Mouse (Mus musculus) CH12.LX (cell line): ENCODE data around the gene Prn. TPM values are rescaled to one million over a fixed set of nuclear protein-coding genes. Genes with fewer than 3 reads are reported as not detected.

Experiments
- DNase-seq: peaks from one replicate; pipeline ENCODE4 v3.0.0-alpha.2; 2013; ENCODE audit errors: extremely low read depth
- H3K27ac ChIP-seq: 2 replicates; pipeline ENCODE4 v1.5.1; 2012; ENCODE audit warnings: low read depth, mild to moderate bottlenecking, control low read depth, moderate library complexity; ENCODE audit not compliant: insufficient read depth
- H3K27me3 ChIP-seq: replicated peaks from 2 replicates; pipeline ENCODE3; 2012; ENCODE audit warnings: inconsistent platforms
- H3K36me3 ChIP-seq, 2 experiments: replicated peaks in 1 of 2; 2 replicates each; pipeline versions ENCODE3 to v1.6.1; 2012; ENCODE audit warnings: inconsistent platforms in 1 of 2, low read length in 1 of 2, mild to moderate bottlenecking in 1 of 2, mixed read lengths in 1 of 2, moderate library complexity in 1 of 2; ENCODE audit not compliant: control insufficient read depth in 1 of 2, insufficient read depth in 1 of 2
- H3K4me1 ChIP-seq, 2 experiments: 2 replicates each; pipeline ENCODE4 v1.6.1; 2012; ENCODE audit warnings: inconsistent platforms in 1 of 2, moderate library complexity in 1 of 2; ENCODE audit not compliant: insufficient read depth in 2 of 2, control insufficient read depth in 1 of 2
- H3K4me2 ChIP-seq: 2 replicates; pipeline ENCODE4 v1.6.1; 2012; ENCODE audit warnings: low read depth, mild to moderate bottlenecking, control low read depth; ENCODE audit not compliant: poor library complexity, insufficient read depth, severe bottlenecking
- H3K4me3 ChIP-seq, 3 experiments: fragments of 150-350 bp in 1 of 3; sonication (generic) in 1 of 3; replicated peaks in 1 of 3; 2 replicates each; pipeline versions ENCODE3 to v1.5.1; 2011 to 2012; ENCODE audit warnings: low read depth in 2 of 3, low read length in 2 of 3, mild to moderate bottlenecking in 2 of 3, moderate library complexity in 2 of 3, control low read depth in 1 of 3, improper control_type of control experiment in 1 of 3, inconsistent platforms in 1 of 3, mixed read lengths in 1 of 3; ENCODE audit not compliant: poor library complexity in 1 of 3
- H3K79me2 ChIP-seq: replicated peaks from 2 replicates; pipeline ENCODE4 v1.6.1; 2012; ENCODE audit warnings: mild to moderate bottlenecking, moderate library complexity; ENCODE audit not compliant: control insufficient read depth, poor library complexity, insufficient read depth, severe bottlenecking; ENCODE audit errors: extremely low read depth
- H3K9ac ChIP-seq: 2 replicates; pipeline ENCODE4 v1.6.1; 2012; ENCODE audit warnings: low read depth, mild to moderate bottlenecking, control low read depth, moderate library complexity; ENCODE audit not compliant: insufficient read depth
- H3K9me3 ChIP-seq: replicated peaks from 2 replicates; pipeline ENCODE3; 2012; ENCODE audit warnings: low read length, inconsistent platforms, mixed read lengths
- BHLHE40 ChIP-seq: IDR thresholded peaks from 2 replicates; pipeline ENCODE4 v1.6.1; 2011; ENCODE audit warnings: mild to moderate bottlenecking, low read depth, low read length, improper control_type of control experiment
- CHD1 ChIP-seq: IDR thresholded peaks from 2 replicates; pipeline ENCODE4 v1.6.1; 2012; ENCODE audit warnings: low read depth, low read length, improper control_type of control experiment, inconsistent platforms
- CHD2 ChIP-seq: IDR thresholded peaks from 2 replicates; pipeline ENCODE4 v1.6.1; 2011; ENCODE audit warnings: low read length, improper control_type of control experiment
- E2F4 ChIP-seq: IDR thresholded peaks from 2 replicates; pipeline ENCODE4 v1.6.1; 2011; ENCODE audit warnings: low read depth, low read length, improper control_type of control experiment; ENCODE audit not compliant: insufficient replicate concordance
- ELF1 ChIP-seq: IDR thresholded peaks from 2 replicates; pipeline ENCODE4 v1.6.1; 2014; ENCODE audit warnings: low read depth, mild to moderate bottlenecking, inconsistent platforms, low read length, improper control_type of control experiment
- EP300 ChIP-seq: IDR thresholded peaks from 2 replicates; pipeline ENCODE4 v1.6.1; 2011; ENCODE audit warnings: low read length, improper control_type of control experiment
- ETS1 ChIP-seq: conservative IDR thresholded peaks from 2 replicates; pipeline ENCODE4 v1.6.1; 2012; ENCODE audit warnings: low read depth, mild to moderate bottlenecking, inconsistent platforms, low read length, improper control_type of control experiment, moderate library complexity
- GABPA ChIP-seq: IDR thresholded peaks from 2 replicates; pipeline ENCODE4 v1.6.1; 2012; ENCODE audit warnings: low read depth, low read length, improper control_type of control experiment, inconsistent platforms; ENCODE audit not compliant: insufficient replicate concordance
- HCFC1 ChIP-seq: IDR thresholded peaks from 2 replicates; pipeline ENCODE4 v1.6.1; 2012; ENCODE audit warnings: low read depth, mild to moderate bottlenecking, inconsistent platforms, low read length, improper control_type of control experiment
- IRF4 ChIP-seq: IDR thresholded peaks from 2 replicates; pipeline ENCODE4 v1.6.1; 2014; ENCODE audit warnings: low read depth, mild to moderate bottlenecking, inconsistent platforms, low read length, improper control_type of control experiment
- JUND ChIP-seq: conservative IDR thresholded peaks from 2 replicates; pipeline ENCODE4 v1.6.1; 2011; ENCODE audit warnings: low read depth, low read length, improper control_type of control experiment
- MAFK ChIP-seq: IDR thresholded peaks from 2 replicates; pipeline ENCODE4 v1.6.1; 2011; ENCODE audit warnings: low read length, improper control_type of control experiment; ENCODE audit not compliant: insufficient replicate concordance
- MXI1 ChIP-seq: IDR thresholded peaks from 2 replicates; pipeline ENCODE4 v1.6.1; 2011; ENCODE audit warnings: mild to moderate bottlenecking, low read depth, low read length, improper control_type of control experiment
- MYC ChIP-seq: IDR thresholded peaks from 2 replicates; pipeline ENCODE4 v1.6.1; 2011; ENCODE audit warnings: low read depth, mild to moderate bottlenecking, improper control_type of control experiment, low read length
- NELFE ChIP-seq: IDR thresholded peaks from 2 replicates; pipeline ENCODE4 v1.6.1; 2011; ENCODE audit warnings: low read depth, low read length, improper control_type of control experiment
- PAX5 ChIP-seq: IDR thresholded peaks from 2 replicates; pipeline ENCODE4 v1.6.1; 2012; ENCODE audit warnings: low read length, inconsistent platforms, mixed read lengths
- POLR2AphosphoS2 ChIP-seq: IDR thresholded peaks from 2 replicates; pipeline ENCODE4 v1.6.1; 2011; ENCODE audit warnings: low read depth, low read length, improper control_type of control experiment
- RAD21 ChIP-seq: IDR thresholded peaks from 2 replicates; pipeline ENCODE4 v1.6.1; 2011; ENCODE audit warnings: low read depth, mild to moderate bottlenecking, low read length, improper control_type of control experiment, moderate library complexity
- RCOR1 ChIP-seq: conservative IDR thresholded peaks from 2 replicates; pipeline ENCODE4 v1.6.1; 2012; ENCODE audit warnings: low read depth, mild to moderate bottlenecking, inconsistent platforms, low read length, improper control_type of control experiment
- SIN3A ChIP-seq: IDR thresholded peaks from 2 replicates; pipeline ENCODE4 v1.6.1; 2012; ENCODE audit warnings: low read length, improper control_type of control experiment, inconsistent platforms
- USF1 ChIP-seq: IDR thresholded peaks from 2 replicates; pipeline ENCODE4 v1.6.1; 2014; ENCODE audit warnings: low read depth, mild to moderate bottlenecking, inconsistent platforms, low read length, improper control_type of control experiment
- ZC3H11A ChIP-seq: IDR thresholded peaks from 2 replicates; pipeline ENCODE4 v1.6.1; 2012; ENCODE audit warnings: low read depth, mild to moderate bottlenecking, inconsistent platforms, low read length, improper control_type of control experiment
- dilution Hi-C: fragments of 300-500 bp; cut with MboI; formaldehyde crosslinking; loops from 2 replicates; pipeline ENCODE4 v1.14.3; 2020; ENCODE audit warnings: low sequenced_read_pairs; ENCODE audit not compliant: extremely low pct_unique_long_range_greater_than_20kb, extremely low pct_ligation_motif_present
- in situ Hi-C: fragments of 300-500 bp; cut with MboI; formaldehyde crosslinking; loops from 3 replicates; pipeline ENCODE4 v1.14.3; 2019; ENCODE audit warnings: low sequenced_read_pairs, low pct_ligation_motif_present, low pct_unique_long_range_greater_than_20kb, mixed read lengths
- polyA plus RNA-seq: library from polyadenylated mRNA; unstranded; fragments of >175 nt; gene quantifications from 2 replicates; pipeline ENCODE4 v1.2.1, GENCODE M21; 2012; ENCODE audit warnings: low read depth; ENCODE audit not compliant: insufficient read length
- total RNA-seq, 2 experiments: library from RNA; depleted of rRNA; stranded (reverse); fragments of 300-350 nt in 1 of 2; fragments of >200 nt in 1 of 2; gene quantifications; 2 replicates each; pipeline ENCODE4 v1.2.3; 2012 to 2014

The Prn gene
- total and polyA plus RNA-seq, 3 experiments, result not detected

DNA sequence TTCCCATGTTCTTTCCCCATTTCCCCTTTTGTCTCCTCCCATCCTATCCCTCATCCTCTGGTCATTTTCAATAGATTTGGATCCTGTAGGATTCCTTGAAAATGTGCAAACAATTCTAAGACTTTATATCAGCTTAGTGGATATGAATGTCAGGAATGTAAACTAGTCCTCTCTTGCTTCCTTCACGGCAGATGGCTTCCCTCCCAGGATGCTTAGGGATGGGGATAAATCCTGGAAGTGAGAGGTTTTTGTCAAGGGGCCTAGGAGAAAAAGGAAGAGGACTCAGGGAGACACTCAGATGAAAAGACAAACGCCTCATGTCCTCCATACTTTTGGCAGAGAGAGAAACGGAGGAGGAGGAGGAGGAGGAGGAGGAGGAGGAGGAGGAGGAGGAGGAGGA is 7.3 kb upstream of the Prn start:
- no peaks in the 10 kb centered on the region for H3K79me2 ChIP-seq
- H3K9me3 ChIP-seq, result no peaks in the 10 kb centered on the region
- no peak overlapping the region for H3K9ac ChIP-seq
- H3K27ac ChIP-seq, result no peak overlapping the region
- H3K36me3 ChIP-seq, result no peaks in the 10 kb centered on the region
- dilution Hi-C loops (no loop called here), in situ Hi-C loops (no loop called here)
- no peak overlapping the region for H3K4me2 ChIP-seq
- H3K4me3 ChIP-seq, result no peak overlapping the region
- TF ChIP-seq EP300 (no peak), NELFE (no peak), MYC (no peak), BHLHE40 (no peak), E2F4 (no peak), CHD2 (no peak), ZC3H11A (no peak)
- H3K4me1 ChIP-seq, result peaks cover 4 to 7% of the 10 kb centered on the region in 2 experiments
- H3K27me3 ChIP-seq, result no peaks in the 10 kb centered on the region
- no peak for DNase-seq

DNA sequence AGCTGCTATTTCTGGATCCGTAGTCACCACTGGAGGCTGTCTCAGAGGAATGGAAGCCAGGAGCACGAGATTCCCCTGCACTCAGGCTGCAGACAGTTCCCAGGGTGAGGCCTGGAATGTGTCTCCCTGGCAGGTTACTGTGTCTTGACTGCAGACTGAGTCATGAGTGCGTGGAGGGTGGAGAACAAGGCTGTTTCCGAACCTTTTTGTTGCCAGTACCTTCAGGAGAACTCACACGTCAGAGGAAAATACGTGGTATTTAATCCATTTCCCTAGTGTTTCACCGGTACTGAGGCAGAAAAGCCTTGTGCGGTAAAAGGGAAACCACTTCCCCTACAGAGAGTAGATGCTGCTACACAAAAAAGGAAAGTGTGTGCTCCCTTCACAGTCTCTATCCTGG is 6.9 kb upstream of the Prn start:
- Histone ChIP-seq H3K79me2 (no peaks in the 10 kb centered on the region), H3K4me1 (peaks cover 4 to 7% of the 10 kb centered on the region in 2 experiments), H3K9ac (no peak overlapping the region), H3K4me3 (no peak overlapping the region), H3K9me3 (no peaks in the 10 kb centered on the region), H3K27me3 (peaks cover 2% of the 10 kb centered on the region), H3K27ac (no peak overlapping the region), H3K36me3 (no peaks in the 10 kb centered on the region), H3K4me2 (no peak overlapping the region)
- dilution Hi-C loops (no loop called here), in situ Hi-C loops (no loop called here)
- TF ChIP-seq USF1 (no peak), MYC (no peak), ZC3H11A (no peak), PAX5 (no peak), CHD2 (no peak), JUND (no peak), NELFE (no peak), BHLHE40 (no peak), GABPA (no peak), MAFK (no peak), CHD1 (no peak), IRF4 (no peak), POLR2AphosphoS2 (no peak), ELF1 (no peak), RCOR1 (no peak), HCFC1 (no peak), RAD21 (no peak), ETS1 (no peak), SIN3A (no peak), MXI1 (no peak)
- DNase-seq, result no peak
